Mouse (Mus musculus): ENCODE results near the gene Aurkb.

The Aurkb gene

GRCm38 (mm10) chr11:69098039-69098761 lies 52.8 kb downstream of the Aurkb start:
- DNase-seq (ENCODE audit: low spot score): no peak

DNA sequence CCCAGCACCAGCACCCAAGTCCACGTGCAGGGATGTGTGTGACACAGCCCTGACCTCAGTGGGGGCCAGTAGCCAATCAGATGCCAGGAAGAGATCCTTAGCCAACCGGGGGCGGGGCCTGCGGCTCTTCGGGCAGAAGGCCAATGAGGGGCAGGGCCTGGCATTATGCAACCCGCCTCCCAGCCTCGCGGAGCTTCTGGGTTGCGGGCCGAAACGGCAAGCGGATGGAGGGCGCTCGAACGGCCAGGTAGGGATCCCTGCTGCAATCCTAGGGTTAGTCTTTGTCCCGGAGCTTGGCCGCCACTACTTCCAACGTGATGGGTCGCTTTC lies 53.3 kb downstream of the Aurkb start:
- peak; percentile 83 for DNase-seq (ENCODE audit: low spot score)

- DNase-seq (ENCODE audit: low spot score): no peak
Measured at GRCm38 (mm10) chr11:69099177-69099914, 53.9 kb downstream of the Aurkb start.

GRCm38 (mm10) chr11:69099915-69100345 lies 54.5 kb downstream of the Aurkb start:
- DNase-seq (ENCODE audit: low spot score): peak; percentile 87

DNA sequence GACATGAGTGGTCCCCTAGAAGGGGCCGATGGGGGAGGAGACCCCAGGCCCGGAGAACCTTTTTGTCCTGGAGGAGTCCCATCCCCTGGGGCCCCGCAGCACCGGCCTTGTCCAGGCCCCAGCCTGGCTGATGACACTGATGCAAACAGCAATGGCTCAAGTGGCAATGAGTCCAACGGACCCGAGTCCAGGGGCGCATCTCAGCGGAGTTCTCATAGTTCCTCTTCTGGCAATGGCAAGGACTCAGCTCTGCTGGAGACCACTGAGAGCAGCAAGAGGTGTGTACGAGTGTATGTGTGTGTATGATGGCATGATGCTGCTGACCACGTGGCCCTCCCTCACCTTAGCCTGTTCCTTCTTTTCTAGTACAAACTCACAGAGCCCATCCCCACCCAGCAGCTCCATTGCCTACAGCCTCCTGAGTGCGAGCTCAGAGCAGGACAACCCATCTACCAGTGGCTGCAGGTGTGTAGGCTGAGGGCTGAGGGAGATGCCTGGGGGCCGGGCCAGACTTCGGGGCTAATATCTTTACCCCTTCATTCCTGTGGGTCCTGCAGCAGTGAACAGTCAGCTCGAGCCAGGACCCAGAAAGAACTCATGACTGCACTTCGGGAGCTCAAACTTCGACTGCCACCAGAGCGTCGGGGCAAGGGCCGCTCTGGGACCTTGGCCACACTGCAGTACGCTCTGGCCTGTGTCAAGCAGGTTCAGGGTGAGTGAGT lies 55.4 kb downstream of the Aurkb start:
- no peak for DNase-seq (ENCODE audit: low spot score)
